Mouse (Mus musculus) lung, adult 10 weeks (tissue): ENCODE results near the gene Stk11ip. TPM values are rescaled to one million over a fixed set of nuclear protein-coding genes. Genes with fewer than 3 reads are reported as not detected.

ENCODE experiments used
- polyA plus RNA-seq: library from polyadenylated mRNA; stranded (reverse); fragments of 350-450 nt; fragmentation: Illumina TruSeq; extraction: RNeasy Lipid Tissue Mini Kit (QIAGEN cat#74804); gene quantifications from one replicate; pipeline ENCODE4 v1.2.3, GENCODE M21; 2014; ENCODE audit warnings: low read depth, low replicate concordance; ENCODE audit not compliant: insufficient read depth

The Stk11ip gene
- 8.1 TPM for polyA plus RNA-seq

DNA sequence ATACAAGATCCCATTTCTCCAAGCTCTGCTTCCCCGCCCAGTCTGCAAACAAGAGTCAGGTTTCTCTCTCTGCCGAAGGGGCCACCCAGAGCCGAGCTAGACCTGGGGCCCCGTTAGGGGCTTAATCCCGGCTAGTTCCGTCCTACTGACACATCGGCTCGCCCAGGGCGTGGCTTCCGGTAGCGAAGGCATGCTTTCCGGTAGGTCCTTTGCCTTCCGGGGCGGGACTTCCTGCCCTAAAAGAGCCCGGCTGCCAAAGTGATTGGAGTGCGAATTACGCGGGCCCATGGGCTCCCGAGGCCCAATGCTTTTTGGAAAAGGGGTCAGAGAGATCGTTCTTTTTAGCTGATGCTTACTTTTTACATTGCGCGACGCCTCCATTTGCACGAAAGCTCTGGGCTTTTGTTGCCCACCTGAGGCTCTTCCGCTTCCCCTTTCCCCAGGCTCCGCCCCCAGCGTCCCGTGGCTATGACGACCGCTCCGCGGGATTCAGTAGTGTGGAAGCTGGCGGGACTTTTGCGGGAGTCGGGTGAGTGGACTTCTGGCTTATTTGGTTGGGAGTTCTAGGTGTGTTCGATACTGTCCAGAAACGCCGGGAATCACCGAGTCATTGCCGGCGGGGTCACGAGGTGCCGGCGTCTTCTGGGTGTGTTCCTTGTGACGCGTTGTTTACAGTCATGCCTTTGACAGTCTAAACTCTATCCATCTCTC is at the start of gene Stk11ip:
Gene Stk11ip, plus strand, starts transcription at position 209 of the 711 bp plus-strand sequence.

DNA sequence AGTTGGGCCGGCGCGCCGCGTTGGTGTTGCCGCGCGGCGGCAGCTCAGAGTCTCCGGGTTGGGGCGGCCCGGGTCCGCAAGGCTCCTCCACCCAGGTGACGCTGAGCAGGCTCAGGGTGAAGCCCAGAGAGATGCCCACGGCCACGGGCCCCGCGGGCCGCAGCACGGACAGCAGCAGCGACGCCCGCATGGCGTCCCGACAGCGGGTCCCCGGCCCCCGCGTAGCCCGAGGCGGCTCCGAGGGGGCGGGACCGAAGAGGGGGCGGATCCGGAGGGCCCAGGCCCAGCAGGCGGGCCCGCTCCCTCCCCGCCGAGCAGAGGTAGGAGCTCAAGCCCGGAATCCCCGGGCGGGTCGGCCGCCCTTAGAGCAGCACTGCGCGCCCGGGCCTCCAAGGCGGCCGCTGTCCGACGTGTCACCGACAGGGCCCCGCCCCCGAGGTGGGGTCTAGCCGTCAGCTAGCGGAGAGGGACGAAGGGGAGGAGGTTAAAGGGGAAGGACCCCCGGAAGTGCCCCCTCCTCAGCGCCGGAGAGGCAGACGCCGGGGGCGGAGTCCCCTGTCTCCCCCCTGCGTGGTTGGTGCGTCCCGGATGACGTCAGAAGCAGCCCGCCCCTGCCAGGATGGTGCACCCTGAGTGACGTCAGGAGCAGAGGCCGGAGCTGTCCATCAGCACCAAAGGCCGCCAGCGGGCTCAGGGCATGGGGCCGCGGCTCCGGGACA is 42.3 kb upstream of the Stk11ip start, which contains the start of the genes Chpf and Tmem198:
Gene Chpf, minus strand, starts transcription at position 392 of the 719 bp plus-strand sequence.
Gene Tmem198, plus strand, starts transcription at position 617 of the 719 bp plus-strand sequence.

DNA sequence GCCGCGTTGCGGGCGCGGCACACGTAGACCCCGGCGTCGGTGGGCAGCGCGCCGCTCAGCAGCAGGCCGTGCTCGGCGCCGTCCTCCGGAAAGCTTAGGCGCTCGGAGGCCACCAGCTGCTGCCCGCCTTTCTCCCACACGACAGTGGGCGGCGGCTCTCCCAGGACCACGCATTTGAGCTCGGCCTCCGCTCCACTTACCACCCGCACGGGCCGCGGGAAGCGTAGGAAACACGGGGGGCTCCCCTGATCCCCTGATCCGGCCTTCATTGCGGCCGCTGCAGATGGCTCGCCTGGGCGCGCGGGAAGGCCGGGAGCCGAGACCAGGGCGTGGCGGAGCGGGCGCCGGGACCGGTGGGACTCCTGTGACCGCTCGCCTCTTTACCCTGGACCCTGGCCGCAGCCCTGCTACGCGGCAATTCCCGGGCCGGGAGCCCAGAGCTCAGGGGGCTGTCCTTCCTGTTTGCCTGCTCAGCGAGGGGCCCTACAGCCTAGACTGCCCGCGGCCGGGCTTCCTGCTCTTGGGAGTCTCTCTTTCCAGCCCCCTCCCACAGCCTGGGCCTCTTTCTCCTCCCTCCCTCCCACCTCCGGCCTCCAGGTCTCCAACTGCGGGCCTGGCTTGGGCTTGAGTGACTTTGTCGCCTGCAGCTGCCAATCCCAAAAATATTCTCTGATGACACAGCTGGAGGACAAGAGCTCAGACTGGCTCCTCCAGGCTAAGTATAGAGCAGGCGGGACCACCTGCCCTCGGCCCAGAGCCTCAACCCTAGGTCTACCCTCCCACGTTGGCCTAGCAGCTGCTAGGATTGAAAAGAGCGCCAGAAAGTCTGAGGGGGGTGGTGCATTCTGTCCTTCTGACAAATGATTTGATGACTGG is 15.1 kb upstream of the Stk11ip start, which contains the start of gene Obsl1:
Gene Obsl1, minus strand, starts transcription at position 497 of the 876 bp plus-strand sequence.

DNA sequence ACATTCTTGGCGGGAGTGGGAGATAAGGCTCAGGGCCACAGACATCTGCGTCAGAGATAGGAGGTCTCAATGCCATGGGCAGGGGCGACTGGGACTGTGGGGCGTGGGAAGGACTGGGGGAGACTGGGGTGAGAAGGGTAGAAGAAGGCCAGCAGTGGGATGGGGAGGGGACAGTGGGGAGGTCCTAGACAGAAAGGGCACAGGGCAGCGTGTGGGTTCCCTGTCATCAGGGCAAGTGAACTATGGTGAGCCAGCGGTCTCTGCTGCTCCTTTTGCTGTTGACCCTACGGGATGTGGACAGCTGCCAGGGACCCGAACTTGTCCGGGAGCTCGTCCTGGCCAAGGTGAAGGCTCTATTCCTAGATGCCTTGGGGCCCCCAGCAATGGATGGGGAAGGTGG is 14.3 kb upstream of the Stk11ip start, which contains the start of gene Inha:
Gene Inha, plus strand, starts transcription at position 72 of the 400 bp plus-strand sequence.

DNA sequence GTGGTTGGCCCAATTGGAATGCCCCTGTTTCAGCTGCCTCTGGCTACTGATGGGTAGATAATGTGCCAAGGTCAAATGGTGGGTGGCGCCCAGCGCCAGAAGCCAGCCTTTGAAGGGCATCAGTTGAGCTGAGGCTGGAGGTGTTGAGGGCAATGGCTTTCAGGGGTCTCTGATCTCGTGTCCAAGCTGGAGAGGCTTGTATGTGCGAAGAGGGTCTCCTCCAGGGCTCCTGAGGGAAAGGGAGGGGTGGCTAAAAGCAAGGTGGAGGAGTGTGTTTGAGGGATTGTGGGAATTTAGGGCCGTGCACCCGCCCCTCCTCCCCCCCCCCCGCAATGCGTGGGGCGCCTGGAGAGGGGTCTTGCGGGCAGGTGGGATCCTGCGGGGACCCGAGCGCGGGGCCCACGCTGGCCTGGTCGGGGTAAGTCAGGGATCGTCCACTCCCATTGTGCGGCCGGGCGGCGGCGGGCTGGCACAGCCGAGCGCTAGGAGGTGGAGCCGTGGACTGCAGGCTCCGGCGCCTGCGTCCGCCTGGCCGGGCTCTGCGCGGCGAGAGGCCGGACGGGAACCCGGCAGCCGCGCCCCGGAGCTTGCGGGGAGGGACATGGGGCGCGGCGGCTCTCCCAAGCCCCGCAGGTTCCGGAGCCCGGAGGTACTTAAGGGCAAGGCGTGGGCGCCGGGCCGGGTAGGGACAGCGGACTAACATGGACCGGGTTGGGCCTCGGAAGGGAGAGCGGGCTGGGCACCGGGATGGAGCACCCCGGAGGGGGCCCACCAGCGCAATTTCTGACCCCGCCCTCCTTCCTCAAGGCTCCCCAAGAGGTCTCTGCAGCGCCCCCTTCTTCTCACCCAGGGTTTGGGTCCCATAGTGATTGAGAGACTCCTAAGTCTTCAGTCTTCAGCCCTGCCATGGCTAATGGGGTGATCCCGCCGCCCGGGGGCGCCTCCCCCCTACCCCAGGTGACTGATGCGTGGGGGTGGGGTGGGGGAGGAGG is 24.9 kb downstream of the Stk11ip start, which contains the start of gene Slc4a3:
Gene Slc4a3, plus strand, starts transcription at position 302 of the 992 bp plus-strand sequence.

Other genes starting within 250 kb of the Stk11ip start
- 1.6 TPM for gene Resp18, start 243.1 kb upstream of the Stk11ip start, polyA plus RNA-seq
- 53.8 TPM for gene Dnpep, start 203.5 kb upstream of the Stk11ip start, polyA plus RNA-seq
- 92.4 TPM for gene Des, start 161.2 kb upstream of the Stk11ip start, polyA plus RNA-seq
- 8.0 TPM for gene Speg, start 146.2 kb upstream of the Stk11ip start, polyA plus RNA-seq
- 38.9 TPM for gene Gmppa, start 85.6 kb upstream of the Stk11ip start, polyA plus RNA-seq
- not detected for gene Asic4, start 71.1 kb upstream of the Stk11ip start, polyA plus RNA-seq
- gene Chpf, start 42.2 kb upstream of the Stk11ip start, polyA plus RNA-seq: 27.7 TPM
- gene Tmem198, start 42.0 kb upstream of the Stk11ip start, polyA plus RNA-seq: 1.1 TPM
- gene Obsl1, start 15.1 kb upstream of the Stk11ip start, polyA plus RNA-seq: 5.3 TPM
- gene Inha, start 14.5 kb upstream of the Stk11ip start, polyA plus RNA-seq: 0.74 TPM
- 4.8 TPM for gene Slc4a3, start 24.7 kb downstream of the Stk11ip start, polyA plus RNA-seq